Mouse (Mus musculus) neural tube, embryonic 10.5 days (tissue): ENCODE results near the gene Rcsd1.

Experiments
- DNase-seq: peaks from one replicate; pipeline ENCODE4 v3.0.0-alpha.2; 2017; ENCODE audit warnings: low spot score; ENCODE audit errors: extremely low spot score

Rcsd1 gene

DNA sequence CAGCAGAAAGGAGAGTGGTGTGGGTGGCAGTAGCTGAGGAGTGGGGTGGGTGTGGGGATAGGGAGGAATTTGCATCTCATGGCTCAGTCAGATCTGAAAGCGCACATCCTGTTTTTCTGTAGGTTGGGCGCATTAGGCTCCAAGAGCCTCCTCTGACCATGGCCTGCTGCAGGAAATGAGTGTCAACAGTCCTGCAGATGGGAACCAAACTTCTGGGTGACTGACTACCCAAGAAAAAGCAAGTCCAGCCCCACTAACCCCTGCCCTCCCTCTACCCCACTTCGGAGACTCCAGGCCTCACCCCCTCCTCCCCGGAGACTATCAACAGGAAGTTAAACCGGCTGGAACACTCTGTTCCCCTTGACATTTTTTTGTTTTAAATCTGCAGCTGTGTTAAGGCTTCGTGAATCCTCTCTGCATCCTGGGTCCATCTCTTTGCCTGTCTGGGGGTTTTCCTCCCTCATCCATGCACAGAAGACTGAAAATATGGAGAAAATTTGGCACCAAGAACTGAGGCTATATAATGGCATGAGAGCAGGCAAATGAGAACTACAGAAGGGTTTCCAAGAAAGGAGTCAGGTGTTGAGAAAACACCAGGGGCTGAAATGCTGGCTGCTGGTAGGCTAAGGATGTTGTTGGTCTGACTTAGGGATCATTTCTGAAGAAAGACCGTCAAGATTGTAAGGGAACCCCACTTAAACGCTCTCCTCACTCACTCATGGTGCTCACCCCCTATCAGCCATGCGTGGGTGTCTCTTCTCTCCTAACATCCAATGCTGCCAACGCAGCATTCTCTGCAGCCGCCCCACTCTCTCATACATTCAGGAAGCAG is 8.4 kb upstream of the Rcsd1 start:
- no peak for DNase-seq

DNA sequence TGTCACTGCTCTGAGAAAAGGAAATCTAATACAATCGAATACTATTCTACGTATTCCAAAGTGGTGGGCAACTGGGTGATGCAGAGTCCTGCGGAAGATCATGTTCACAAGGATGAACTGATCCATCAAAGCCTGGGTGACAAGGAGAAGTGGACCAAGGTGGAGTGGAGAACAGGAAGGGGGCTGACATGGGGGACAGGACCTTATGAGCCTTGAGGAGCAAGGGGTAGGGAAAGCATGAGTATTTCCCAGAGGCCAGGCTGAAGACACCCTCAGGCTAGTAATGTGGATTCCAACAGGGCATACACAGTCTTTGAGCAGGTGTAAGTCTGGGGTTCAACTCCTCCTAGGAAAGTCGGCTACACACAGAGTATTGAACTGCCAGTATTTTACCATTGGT is 6.9 kb upstream of the Rcsd1 start:
- DNase-seq = no peak

DNA sequence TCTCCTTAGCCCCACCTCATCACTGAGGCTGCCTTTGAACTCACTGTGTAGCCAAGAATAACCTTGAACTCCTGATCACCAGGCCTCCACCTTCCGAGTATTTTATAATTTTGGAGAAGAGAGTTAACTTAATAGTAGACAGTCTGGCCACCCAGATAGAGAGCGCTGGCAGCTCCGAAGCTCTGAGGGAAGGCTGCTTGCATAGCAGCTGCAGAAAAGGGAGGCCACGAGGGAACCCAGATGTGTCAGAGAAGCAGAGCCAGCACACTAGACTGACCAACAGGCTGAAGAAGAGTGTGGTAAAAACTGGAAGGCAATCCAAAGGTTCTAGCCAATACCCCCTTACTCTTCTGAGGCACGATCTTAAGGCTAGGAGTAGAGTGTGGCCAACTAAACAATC is 4.2 kb upstream of the Rcsd1 start:
- DNase-seq = no peak

DNA sequence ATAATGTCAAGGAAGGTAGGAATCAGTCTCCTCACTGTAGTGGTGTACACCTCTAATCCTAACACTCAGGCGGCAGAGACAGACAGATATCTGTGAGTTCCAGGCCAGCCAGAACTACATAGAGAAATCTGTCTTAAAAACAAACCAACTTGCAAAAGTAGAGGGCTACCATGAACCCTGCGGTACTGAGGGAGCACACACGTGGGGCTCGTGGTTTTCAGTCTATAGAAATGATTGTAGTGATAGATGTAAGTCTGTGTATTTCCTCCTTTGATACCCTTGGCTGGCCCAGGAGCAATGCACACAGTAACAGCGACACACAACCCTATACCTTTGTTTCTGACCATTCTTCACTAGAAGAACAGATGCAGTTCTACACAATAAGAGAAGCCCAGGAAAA is 2.4 kb upstream of the Rcsd1 start:
- no peak for DNase-seq

DNA sequence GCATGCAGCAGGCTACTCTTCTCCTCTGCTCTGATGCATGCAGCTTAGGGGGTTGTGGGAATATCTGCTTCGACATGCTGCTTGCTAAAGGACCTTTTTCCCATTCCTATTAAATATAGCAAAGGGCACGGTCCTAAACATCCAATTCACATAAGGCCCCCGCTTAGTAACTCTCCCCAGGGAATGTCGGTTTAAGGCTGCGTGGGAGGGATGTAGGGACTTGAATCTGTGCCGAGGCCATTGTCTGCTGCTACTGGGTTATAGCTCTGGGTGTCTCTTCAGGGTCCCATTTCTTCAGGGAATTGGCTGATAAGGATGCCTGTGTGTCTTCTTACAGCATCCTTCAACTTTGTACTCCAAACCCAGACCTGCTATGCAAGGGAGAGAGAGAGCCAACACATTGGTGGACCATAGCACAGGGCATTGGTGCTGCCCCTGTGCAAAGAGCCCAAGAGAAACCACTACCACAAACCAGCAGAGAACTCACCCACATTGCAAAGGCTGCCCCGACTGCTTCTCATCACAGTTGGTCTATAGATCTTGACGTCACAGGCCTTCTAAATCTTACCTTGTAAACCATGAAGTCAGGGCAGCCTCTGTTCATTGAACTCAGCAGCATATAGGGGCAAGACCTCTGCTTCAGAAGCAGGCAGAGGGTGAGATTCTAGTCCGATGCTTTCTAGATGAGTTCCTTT is 724 bp downstream of the Rcsd1 start:
- no peak for DNase-seq

DNA sequence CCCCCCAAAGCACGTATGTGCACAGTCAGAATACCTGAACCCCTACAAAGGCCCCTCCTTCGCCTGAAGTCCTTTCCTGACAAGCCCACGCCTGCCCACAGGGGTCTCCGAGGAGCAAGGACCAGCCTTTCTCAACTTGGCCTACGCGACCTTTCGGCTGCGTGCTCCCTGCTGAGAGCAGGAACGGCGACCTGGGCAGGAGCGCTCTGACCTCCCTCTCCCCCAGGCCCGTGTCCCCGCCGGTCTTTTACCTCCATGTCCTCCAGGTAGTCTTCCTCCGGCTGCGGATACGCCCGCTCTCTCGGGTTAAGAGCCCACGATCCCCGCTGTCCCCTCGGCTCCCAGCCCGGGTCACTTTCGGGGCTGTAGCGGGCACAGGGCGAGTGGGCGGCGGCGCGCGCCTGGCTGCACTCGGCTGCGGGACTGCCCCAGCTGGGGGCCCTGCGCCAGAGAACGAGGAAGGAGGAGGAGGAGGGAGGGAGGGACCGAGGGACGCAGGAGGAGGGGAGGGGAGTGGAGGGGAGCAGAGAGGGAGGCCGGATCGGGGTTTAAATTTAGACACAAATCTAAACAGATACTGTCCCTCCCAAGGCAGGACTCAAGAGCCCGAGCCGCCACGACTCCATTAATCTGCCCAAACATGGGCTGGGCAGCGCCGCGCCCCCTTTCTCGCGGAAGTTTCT is 1.8 kb downstream of the Rcsd1 start:
- peak; percentile 72 for DNase-seq

DNA sequence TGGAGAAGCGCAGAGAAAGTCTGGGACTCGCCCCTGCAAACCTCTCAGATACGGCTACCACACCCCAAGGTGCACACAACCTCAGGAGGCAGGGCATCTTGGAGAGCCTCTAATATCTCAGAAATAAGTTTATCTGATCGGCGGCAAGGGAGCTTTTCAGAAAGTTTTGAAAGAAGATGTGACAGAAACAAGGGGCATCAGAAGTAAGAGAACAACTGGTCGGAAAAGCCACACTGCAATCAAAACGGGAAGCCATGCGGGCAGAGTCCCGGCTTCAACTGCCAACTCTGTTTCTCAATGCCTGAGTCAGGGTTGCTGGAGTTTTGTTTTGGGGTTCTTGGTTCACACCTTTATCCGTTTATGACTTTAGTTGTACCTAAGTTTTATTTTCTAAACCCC is 2.3 kb downstream of the Rcsd1 start:
- no peak for DNase-seq

DNA sequence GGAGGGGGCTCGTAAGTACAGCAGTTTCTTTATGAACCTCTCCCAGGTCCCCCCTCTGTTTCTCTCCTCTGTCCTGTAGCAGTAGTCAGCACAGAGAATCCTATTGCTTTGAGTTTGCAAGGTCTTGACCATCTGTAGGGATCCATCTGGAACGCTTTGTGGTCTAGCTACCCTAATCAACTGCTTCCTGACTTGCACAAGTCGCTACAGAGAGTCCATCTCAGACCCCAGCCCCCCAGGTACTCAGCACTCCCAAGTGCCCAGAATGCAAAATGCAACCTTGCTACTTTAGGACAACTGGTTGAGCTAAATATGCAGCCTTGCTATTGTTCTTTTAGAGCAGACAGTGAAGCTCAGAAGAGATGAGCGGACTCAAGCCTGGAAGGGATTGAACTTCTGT is 3.1 kb downstream of the Rcsd1 start:
- no peak for DNase-seq

DNA sequence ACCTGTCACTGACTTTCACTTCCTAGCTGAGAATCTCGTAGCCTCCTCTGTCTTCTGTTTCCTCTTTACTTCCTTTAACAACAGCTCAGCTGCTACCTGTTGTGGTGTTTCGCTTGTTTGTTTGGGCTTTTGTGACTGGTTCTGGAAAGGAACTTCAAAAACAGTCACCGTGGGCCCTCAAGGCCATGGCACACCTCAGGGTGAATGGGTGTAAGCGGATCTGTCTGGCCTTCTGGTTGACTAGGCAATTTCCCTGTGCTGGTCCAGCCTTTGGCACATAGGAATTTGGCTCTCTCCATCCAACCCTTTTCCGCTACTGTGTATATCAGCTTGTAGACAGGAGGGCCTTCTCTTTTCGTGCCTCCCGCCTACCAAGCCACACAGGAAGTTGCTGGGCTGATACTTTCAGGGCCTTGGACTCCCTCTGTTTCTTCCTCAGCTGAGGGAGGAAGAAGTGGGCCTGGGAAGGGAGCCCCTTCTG is 3.6 kb downstream of the Rcsd1 start:
- no peak for DNase-seq

DNA sequence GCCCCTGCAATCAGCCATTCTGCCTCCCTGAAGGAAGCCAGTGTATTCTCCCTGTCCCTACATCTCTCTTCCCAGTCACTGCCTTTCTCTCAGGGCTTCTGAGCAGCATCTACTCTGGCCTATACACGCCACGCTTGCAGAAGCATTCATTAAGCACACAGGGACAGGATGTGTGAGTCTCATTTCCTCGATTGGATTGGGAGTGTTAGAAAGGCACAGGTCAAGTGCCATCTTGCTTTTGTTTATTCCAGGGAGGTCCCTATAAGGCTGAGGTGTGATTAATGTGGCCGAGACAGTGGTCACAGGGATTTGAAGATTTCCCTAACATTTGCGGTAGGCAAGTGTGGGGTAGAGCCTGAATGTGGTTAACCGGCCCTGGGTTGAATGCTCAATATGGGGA is 4.2 kb downstream of the Rcsd1 start:
- no peak for DNase-seq

DNA sequence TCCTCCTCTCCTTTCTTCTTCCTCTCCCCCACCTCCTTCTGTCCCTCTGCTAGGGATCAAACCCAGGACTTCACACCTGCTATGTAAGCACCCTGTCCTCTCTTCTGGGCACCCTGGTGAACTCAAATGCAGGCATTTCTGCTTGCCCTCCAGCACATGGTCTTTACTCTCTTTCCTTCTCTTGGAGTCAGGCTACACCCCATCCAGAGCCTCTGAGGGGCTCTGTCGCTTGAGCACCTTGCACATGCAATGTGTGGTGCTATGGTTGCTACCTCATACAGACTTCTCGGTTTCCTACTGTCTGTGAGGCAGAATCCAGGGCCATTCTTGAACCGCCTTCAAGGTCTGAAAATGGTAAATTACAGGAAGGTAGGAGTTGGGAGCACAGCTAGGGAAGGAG is 4.7 kb downstream of the Rcsd1 start:
- DNase-seq = no peak

DNA sequence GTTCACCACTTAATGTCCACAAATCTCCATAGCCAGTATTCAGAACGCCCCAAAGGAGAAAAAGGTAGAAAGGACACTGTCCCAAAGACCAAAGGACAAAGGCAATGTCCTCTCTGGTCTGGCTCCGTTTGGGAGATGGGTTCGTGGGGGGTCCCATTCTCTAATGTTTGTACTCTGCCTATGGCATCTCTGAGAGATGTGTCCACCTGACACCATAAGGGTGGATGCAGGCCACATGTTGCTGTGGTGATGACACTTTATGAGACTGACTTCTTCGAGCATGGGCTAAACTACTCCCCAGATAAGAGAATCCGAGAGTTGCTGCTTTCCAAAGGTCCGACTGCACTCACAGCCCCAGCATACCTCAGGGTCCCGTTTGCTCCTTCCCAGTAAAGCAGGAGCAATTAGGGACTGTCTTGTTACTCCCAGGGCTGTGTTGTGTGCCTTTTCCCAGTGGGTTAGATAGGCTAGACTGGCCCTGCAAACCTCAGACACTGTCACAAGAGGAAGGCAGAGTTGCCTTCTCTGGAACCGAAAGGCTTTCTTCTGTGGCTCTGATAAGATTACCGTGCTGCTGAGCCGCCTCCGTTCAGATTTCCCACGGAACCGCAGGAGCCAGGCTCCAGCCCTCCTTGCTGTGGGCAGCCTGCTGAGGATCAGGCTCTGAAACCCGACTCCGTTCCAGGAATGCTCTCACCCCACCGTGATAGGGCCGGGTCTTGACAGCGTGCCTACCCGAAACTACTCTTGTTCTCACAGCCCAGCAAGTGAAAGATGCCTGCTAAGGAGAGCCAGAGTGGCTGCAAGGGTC is 7.1 kb downstream of the Rcsd1 start:
- peak; percentile 64 for DNase-seq

DNA sequence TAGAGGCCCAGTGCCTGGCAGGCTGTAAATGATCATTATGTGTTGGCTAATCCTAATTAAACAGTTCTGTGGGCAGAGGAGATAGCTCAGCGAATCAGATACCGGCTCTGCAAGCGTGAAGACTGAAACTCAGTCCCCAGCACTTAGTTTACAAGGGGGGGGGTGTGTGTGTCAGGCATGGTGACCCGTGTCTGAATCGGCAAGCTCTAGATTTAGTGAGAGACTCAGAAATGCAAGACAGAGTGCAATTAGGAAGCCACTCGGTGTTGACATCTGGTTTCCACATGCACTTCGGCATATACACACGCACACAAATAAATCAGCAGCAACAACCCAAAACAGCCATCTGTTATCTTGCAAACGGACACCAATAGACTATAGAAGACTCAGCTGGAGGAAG is 8.0 kb downstream of the Rcsd1 start:
- DNase-seq = no peak

DNA sequence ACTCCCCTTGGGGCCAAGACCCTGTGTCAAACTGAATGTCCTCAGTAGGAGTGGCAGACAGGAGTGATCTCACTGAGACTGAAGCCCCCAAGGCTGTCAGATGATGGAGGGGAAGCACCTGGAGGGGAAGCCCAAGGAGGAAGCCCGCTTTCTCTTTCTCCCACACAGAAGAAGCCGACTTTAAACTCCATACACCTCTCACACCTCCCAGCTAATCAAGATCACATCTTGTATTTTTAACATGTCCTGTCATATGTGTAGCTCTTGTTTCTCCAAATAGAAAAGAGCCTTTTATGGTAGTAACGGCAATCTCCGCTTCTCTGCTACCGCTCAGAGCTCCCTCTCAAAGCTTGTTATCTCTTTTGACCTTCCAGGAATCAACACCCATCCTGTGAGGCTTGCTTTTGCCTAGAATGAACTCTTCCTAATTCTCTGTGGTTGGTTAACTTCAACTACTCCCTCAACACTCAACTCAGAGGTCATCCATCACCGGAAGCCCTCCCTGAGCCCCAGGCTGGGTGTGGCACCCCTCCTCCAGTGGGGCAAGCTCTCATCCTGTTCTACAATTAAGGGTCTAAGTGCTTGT is 8.5 kb downstream of the Rcsd1 start:
- no peak for DNase-seq

DNA sequence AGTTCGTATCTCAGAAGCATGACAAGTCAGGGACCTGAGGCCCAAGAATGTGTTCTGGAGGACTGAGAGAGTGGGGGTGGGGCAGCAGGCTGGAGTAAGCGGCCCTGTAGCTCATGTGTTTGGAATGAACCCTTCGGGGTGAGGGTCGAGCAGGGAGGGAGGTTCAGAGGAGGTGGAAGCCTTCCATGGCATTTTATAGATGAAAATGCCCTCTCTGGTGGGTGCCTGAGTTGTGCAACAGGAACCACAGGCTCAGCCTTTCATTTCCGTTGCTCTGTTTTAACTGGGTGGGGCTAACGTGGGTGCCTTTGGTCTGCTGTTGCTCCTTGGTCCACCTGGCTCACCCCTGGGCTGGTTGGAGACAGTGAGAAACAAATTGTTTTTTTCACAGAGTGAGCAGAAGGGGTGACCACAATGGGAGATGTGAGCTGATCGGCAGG is 9.2 kb downstream of the Rcsd1 start:
- no peak for DNase-seq

DNA sequence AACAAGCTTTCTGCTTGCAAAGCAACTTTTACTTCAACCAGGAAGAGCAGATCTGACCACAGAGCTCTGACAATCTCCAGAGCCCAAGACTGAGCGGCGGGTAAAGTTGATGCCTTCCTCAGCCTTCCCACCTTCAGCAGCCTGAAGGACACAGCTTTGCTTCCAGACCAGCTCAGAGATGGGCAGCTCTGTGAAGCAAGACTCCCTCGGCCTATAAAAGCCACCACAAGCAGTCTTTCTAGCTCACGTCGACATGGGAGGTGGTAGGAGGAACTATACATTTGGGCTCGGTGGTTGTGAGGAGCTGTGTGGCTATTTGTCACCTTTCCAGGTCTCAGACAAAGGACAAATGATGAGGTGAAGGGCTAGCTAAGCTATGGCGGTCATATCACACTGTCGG is 11.9 kb downstream of the Rcsd1 start:
- no peak for DNase-seq

DNA sequence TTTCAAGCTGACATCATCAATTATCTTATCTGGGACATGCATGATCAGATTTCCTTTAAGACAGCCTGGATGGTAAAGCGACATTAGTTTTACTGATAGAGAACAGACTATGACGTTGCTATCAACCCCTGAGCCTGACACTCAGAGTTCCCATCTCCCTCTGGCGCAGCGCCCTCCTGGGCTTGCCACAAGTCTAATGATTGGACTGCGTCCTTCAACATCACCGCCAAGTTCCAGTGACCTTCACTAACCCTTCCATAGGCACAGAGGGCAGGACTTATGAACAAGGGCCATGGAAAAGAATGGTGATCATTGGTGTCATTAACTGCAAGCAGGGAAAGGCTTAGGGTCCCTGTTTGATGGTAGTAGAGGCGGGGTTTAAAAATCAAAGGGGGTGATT is 12.7 kb downstream of the Rcsd1 start:
- DNase-seq = no peak

DNA sequence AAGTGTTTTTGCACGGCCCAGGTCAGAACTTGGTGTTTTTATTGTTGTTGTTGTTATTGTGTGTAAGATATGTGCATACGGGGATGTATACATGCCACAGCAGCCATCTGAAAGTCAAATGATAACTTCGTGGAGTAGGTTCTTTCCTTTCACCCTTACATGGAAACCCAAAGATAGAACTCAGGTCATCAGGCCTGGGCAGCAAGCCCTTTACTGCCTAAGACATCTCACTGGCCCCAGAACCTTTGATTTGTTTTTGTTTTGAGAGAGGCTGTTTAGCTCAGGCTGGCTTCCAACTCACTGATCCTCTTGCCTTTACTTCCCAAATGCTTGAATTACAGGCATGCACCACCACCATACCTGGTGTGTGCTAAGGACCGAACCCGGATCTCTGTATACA is 13.5 kb downstream of the Rcsd1 start:
- no peak for DNase-seq

DNA sequence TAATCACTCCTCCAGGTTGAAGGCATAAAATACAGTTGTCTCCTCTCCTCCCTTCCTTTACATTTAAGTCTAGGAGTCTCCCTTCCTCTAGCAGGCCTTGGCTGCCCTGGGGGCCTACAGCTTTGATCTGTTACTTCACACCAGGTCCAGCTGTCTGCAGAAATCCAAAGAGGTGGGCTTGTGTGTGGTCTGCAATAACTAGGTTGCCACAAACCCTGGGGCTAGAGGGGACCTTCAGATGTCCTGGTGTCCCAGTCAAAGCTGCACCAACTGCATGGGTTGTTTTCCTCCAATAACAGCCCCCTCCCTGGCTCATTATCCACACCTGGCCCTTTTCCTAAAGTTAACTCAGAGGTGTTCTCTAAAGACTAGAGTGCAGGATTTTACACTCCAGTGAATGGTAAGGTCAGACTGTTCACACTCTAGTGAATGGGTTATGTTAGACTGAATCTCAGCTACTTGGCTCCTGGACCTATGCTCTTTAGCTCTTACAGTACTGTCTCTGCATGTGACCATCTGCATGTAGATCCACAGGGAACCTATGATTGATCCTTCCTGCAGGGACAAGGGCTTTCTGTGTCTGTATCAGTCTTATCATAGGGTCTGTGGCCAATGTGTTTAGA is 14.1 kb downstream of the Rcsd1 start:
- no peak for DNase-seq

DNA sequence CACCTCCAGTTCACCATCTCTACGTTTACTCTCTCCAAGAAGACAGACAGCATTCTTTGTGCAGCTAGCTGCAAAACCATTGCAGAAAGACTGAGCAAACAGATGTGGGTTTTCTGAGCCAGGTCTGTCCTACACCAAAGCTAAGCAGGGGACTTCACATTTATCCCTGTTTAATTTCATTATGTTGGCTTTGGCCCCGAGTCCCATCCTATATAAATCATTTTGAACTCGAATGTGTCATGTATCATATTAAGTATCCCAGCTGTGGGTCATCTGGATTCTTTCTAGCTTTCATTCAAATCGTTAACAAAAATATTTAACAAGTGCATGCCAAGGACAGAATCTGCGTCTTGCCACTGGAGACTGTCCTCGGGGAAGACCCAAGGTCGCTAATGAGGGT is 15.7 kb downstream of the Rcsd1 start:
- no peak for DNase-seq

DNA sequence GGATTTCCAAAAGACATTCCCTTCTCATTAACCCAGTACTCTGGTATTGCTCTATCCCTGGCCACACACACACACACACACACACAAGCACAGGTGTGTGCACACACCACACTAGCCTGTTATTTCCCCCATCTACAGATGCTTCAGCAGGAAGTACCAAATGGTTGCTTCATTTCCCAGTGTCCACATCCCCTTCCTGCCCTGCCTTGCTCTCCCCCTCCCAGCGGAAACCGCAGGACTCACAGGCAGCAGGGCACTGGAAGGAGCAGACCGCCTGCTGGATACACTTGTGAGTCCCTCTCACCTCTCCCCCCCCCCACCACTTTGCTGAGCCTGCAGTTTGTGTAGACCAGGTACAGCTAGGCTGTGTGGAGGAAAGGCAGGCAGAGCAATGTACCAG is 18.0 kb downstream of the Rcsd1 start:
- DNase-seq = no peak
